Mouse (Mus musculus) spleen, postnatal 4 days (tissue): Measurements from ENCODE around the gene Prpf19.

Source experiments
- DNase-seq, 2 experiments: peaks; one replicate each; pipeline ENCODE4 v3.0.0; 2022; ENCODE audit warnings: low spot score in 2 of 2

Prpf19 gene

DNA sequence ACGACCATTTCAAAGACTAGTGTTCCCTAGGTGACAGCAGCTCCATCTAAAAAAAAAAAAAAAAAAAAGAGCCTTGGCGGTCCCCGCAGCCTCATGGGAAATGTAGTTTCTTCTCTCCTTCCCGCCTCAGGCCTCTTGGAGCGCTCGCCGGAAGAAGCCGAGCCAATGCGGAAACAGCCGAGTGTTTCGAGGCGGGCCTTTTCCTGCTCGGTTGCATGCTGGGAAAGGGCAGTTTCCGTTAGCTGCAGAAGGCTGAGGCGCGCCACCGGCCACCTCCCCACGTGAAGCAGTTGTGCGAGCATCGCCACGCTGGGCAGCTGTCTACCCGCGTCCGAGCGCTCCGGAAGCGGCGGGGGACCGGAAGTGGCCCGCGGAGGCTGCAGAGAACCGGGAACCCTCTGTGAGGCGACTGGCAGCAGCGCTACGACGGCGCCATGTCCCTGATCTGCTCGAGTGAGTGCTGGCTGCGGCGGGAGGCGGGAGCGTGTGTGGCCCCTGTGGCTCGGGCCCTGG lies at the start of gene Prpf19:
Prpf19 (plus strand) TSS at position 216 of the 513 bp plus-strand sequence.
- DNase-seq: peak; percentile 93 to 96

DNA sequence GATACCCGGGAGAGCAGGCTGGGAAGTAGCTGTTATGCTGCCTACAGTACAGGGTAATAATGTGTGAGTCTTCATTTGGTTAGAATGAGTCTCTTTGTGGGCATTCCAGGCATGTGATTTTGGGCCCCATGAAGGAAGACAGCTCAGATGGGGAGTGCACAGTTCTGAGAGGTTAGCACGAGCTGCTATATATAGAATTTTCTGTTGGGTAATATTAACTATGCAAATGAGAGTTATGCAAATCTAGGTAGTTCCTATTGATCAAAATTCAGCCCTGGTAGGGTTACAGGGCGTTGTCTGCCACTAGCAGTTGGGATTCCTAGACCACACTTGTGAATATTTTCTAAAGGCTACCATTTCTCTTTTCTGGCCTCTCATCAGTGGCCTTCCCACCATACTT lies 49.6 kb upstream of the Prpf19 start:
- DNase-seq: no peak

DNA sequence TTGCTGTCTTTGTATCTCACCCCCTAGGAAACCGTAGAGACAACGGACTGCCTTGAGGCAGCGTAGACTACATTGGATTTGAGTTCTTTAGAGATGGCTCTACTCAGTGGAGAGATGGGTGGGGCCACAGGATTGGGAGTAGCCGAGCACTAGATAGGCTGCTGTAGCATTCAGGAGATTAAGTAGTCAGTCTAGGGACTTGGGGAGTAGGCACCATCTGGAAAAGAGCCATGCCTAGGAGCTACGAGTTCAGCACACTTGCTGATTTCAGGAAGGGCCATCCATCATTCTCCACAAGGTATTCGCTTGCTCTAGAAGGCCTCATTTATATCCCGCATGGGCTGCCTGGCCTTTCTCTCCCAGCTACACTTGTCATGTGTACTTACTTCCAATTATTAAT lies 48.9 kb upstream of the Prpf19 start:
- no peak for DNase-seq

DNA sequence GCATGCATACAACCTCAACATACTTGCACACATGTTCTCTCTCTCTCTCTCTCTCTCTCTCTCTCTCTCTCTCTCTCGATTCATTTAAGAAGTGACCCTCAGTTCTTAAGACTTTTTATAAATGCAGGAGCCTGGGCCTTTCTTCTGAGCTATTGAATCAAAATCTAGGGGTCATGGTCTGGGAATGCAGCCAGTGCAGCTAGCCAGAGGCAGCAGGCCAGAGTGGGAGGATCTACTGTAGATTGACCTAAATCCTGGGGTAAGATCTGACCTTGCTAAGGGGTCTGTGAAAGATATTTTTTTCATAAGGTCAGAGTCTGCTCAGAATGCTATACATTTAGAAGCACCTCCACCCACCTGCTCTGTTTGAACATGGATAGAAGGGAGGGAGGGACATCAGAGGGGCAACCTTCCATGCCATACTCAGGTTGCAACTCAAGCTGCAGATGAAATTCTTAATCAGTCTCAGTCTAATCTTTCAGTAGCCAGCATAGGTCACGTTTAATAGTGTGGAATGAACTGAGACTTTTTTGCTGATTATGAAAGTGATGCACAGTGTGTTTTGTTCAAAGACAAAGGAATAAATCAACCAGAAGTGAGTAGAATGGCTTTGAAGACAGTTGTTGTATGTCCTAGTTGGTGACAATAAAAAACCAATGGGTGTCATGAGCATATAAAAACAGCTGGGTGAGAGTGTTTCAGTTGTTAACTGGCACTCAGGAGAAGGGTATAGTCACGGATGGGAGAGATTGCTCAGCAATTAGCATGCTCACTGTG lies 47.5 kb upstream of the Prpf19 start:
- no peak for DNase-seq

DNA sequence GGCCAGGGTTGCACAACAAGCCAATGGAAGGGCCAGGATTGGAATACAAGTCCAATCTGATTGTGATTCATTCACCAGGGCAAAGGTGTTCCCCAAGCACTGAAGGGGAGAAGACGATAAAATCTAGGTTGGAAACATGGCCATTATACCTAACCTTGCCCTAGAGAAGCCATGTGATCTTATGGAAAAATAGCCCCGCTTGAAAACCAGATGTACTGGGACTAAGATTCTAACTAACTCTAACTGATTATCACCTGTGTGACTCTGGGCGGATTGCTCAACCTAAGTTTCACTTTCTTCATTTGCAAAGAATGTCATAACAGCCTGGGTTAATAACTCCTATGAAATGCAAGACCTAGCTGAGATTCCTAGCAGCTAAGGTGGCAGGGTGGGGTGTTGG lies 39.6 kb upstream of the Prpf19 start:
- no peak for DNase-seq

DNA sequence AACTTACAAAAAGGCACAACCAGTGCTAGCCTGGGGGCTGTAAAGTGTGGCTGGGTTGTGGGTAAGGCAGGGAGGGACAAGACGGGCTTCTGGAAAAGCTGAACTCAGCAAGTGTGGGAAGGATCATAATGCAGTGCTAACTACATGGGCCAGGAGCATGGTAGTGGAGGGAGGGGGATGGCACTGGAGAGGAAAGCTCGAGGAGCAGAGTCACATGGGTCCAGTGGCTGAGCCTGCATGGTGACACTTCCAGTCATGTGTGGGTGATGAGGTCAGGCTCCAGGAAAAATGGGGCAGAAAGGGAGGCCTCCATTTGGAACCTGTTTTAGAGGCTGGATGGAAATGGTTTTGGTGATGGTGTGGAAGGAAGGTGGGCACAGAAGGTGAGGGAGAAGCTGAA lies 38.5 kb upstream of the Prpf19 start:
- DNase-seq: no peak

DNA sequence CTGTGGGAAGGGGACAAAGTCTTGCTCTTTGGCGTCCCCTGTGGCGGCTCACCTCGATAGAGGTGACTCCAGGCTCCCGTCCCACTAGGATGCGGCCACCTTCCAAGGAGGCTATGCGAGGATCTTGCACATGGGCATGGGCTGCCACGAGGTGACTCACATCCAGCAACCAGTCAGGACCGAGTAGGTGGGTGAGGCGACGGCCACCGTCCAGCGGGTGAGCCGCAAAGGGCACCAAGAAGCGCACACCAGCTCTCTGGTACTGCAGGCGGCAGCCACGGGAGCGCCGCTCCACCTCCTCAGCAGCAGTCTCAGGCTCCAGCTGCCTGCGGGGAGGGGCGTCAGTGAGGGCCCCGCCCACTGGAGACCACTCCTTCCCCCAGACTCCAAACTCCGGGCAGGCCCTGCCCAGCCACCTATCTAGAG lies 34.9 kb upstream of the Prpf19 start:
- no peak for DNase-seq

DNA sequence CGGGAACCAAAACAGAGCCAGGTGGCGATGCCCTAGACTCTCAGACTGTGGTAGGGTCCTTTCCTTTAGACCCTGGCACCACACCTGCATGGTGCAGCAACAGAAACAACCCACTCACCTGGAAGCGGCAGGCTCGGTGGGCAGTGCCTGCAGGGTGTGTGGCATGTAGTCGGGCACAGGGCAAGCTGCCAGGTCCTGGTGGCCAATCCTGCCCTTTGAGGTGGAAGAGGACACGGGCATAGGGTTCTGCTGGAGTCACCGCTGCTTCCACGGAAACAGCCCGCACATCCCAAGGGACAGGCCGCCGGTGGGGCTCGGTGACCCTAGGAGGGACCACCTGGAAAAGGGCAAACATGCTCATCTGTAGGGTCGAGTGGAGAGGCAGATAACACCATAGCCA lies 28.7 kb upstream of the Prpf19 start:
- DNase-seq: no peak

DNA sequence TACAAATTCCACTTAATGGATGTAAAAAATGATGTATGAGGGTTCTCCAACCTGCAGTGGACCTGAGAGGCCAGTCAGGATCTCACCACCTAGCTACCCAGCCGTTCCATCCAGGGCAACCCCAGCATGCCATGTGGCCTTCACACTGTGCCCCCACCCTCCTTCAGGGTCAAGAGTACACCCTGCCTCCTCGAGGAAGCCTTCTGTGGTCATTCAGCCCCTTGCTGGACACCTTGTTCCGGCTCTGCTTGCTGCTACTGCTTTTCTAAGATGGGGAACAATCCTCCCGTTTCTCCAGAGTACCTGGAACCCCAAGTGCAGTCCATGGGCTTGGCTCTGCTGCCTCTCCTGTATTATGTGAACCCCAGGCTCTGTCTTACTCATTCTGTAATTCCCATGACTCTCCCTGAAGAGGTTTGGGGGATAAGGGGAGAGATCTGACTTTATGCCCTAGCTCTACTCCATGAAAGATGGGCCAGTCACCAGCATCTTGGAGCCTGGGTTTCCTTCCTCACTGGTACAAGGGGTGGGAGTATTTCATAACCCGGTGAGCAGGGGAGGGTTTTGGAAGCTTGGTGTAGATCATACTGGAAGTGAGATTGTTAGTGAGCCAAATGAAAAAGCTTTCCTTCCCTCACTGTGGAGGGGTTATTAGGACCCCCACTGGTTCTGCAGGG lies 26.9 kb upstream of the Prpf19 start:
- DNase-seq: peak in 1 of 2 experiments; percentile 53

DNA sequence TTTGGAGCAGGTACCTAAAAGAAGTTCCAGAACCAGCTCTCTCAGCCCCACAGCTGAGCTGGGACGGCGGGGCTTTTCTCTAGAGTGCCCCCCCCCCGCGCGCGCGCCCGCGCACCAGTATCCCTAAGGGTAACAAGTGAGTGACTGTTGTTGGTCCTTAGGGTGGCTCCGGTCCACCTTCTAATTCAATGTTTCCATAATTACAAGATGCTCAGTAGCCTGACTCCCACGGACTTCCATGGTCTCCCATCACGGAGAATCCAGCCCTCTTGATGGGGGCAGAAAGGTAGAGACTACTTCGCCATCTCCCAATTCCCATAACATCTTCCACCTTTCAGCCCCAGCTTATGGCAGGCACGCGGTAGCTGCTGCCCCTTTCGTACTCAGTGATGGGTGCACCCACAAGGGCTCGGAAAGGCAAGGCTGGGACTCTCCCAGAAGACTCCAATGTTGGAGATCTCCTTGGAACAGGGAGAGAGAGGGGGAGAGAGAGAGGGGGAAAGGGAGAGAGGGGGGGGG lies 26.3 kb upstream of the Prpf19 start:
- no peak for DNase-seq

DNA sequence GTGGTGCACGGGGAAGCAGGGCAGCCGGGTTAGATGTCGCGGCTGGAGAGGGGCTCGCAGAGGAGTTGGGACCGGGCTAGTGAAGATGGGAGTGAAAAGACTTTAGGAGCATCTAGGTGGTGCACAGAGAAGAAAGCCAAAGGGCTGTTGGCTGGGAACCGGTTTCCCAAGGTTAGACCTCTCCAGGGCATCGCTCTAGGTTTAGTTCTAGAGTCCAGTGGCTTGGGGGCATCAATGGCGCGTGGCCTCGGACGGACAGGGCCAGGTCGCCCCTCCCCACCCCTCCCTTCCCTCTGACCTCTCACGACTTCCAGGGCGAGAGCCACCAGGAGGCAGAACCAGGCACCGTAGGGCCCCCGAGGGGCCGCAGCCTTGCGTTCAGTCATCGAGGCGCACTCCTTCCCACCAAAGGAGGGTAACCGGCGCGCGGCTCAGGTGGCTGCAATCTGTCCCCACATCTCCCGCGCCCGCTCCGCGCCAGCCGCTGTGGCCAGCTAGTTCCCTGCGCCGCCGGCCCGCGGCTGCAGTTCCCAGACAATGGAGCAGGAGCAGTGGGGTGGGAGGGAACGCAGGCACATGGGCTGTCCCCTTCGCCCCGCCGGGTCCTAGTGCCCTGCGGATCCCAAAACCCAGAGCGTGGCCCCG lies 25.7 kb upstream of the Prpf19 start:
- DNase-seq: no peak

DNA sequence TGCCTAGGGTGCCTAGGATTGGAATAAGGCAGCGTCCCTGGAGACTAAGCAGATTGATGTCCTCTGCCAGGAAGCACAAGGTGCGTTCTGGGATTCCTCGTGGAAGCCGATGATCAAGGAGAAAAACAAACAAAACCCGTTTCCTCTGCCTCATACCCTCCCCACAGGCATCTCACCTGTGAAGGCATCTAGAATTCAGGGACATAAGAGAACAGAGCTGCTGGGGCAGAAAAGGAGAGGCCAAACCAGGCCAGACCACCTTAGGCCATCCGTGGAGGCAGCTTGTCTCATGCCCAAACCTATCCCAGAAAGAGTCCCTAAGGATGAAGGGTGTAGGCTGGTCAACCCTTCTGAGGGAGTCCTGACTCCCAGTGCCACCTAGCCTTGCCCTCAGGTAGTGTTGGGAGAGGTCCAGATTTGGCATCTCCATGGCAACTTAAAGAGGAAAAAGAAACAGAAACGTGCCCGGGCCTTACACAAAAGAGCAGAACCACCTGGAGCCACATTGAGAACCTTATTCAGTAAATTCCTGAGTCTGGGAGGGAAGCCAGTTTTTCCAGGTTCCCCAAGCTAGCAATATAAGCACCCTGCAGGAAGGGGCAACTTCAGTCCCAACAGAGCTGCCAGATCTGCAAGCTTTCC lies 25.0 kb upstream of the Prpf19 start, which contains the start of gene Tmem132a:
Tmem132a (minus strand) TSS at position 55 of the 642 bp plus-strand sequence.
- no peak for DNase-seq

DNA sequence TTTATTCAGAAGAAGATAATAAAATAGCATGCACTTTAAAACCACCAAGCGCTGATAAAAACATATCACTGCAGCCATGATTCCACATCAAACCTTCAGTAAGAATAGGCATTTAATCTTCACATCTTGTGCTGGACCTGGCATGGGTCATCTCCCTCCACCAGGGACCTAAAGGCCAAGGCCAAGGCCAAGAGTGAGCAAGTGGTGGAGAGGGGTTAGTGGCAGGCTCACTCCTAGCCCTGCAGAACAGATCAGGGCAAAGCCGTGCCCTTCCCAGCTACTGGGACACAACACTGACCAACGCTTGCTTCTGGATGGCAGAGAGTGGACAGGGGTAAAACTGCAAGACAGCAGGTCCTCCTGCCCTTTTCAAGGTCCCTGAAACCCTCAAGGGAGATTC lies 24.4 kb upstream of the Prpf19 start:
- DNase-seq: no peak

DNA sequence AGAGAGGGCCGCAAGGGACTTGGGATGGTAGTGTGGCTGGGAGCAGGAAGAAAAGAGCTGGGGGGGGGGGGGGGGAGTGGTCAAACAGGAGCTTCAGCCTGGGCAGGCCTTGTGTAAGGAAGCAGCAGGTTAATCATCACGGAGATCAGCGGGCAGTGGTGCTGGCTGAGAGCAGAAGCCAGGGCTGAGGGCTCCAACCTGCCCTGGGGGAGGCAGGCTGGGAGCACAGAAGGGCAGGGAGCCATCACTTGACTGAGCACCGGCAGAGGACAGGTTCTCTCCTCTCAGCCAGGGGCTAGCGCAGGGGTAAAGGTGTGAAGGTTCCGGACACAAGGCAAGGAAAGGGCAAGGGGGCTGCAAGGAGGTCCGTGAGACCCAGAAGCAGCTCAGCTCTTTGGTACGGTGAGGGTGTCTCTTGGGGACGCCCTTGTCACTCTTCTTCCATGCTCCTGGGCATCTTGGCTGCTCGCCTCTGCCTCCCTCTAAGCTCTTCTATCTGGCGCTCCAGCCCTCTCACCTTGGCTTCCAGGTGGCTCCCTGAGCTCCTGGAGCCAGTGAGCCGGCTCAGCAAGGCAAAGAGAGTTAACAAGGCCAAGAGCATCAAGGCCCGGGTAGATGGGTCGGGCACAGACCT lies 23.6 kb upstream of the Prpf19 start:
- no peak for DNase-seq

DNA sequence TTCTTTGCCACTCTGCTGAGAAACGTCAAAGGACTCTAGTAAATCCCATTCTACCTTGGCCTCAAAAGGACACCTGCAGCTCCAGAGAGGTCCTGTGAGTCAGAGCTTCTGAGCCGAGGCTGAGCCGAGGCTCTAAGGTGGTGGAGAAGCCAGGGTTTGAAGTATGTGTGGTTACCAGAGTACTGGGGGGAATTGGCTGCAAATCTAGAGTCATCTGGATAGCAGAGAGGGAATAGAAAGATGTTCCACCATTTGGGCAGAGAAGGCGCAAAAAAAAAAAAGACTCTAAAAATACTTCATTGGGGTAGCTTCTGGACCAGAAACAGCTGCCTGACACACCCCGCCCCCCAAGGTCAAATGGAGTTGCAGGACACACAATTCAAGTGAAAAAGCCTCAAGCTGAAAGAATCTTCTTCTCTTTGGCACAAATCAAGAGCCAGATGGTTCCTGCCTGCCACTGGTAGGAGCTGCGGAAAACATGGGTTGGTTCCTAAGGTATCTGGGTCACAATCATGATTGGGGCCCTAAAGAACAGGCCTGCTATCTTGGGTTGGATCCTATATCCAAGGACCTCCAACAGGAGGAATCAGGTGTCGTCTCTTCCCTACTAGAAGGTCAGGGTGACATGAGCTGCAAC lies 16.7 kb upstream of the Prpf19 start:
- peak in 1 of 2 experiments; percentile 52 for DNase-seq

DNA sequence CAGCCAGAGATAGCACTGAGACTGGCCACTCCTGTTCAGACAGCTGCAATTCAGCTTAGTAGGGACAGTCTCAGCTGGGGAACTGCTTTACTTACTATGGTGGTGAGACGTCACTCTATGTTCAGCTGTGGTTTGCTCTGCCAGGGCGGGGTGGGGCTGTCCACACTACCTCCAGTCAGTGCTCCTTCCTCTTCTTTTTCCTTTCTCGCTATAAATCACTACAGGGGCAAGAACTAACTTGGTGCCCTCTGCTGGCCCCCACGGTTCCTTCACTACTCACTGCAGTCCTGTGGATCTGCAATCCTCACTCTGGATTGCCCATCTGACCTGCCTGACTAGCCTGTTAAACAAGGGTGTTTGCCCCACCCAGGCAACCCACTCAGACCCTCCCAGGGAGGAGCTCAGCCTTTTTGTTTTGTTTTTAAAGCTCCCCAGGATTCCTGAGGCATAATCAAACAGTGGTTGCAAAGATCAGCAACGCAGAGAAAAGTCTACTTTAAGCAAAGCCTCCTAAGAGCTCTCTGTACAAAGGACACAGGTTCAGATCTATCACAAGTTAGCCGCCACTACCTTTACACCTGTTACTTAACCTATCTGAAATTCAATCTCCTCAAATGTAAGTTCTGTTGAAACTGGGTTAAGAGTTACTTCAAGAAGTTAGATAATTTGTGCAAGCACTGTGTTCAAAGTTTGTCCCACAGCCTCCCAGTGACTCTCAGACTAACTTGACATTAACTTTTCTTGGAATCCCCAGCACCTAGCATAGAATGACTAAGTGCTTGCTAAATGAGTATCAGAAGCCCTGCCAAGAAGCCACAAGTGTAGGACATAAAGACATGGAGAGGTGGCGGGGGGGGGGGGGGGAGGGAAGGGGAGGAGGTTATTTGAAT lies 14.7 kb upstream of the Prpf19 start:
- DNase-seq: peak; percentile 65 to 76

DNA sequence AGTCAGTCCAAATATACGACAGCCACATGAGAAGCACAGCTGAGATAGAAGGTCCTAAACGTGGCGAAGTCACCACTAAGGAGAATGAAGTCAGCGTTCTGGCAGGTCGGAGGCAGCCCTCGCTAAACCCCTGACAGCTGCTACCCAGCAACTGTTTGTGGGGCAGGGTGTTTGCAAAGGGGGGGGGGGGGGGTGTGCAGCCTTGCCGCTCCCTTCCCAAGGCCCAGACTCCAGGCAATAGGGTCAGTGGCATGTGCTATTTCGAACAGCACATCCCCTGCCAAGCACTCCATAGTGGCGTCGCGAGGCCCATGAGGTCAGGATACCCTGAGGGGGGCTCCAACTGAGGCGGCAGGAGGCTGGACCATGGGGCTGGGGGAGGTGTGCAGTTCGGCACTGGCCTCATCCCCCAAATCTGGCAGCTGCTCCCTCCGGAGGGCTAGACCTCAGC lies 14.0 kb upstream of the Prpf19 start:
- no peak for DNase-seq

DNA sequence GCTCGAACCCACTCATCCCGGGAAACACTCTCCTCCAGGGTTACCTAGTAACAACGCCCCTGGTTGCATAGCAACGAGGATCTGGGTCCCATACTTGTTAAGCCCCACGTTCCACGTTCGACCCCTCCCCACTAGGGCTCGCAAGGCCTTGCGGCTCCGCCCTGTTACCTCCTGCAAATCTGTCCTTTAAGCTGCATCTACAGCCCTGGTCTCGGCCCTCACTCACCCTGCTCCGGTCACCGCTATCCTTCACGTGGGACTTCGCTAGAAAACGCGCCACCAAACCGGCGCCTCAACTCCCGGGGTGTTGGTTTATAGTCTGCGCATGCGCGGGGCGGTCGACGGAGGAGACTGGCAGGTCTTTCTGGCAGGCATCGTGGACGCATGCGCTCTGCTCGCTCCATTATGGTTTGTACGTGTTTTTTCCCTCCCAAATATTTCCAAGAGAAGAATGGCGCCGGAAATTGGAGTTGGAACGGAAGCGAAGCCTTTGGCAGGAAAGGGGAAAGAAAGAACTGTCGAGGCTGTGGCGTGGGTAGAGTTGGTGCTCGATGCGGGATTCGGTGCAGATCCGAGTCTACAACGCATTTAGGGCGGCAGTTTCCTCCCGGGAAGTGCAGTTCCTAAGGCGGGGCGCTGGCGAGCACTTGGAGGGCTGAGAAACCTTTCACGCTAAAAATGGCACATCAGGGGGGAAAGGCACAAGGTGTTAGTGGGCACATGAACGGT lies 13.4 kb upstream of the Prpf19 start, which contains the start of gene Tmem109:
Tmem109 (minus strand) TSS at position 576 of the 729 bp plus-strand sequence.
- DNase-seq: peak; percentile 88 to 95

DNA sequence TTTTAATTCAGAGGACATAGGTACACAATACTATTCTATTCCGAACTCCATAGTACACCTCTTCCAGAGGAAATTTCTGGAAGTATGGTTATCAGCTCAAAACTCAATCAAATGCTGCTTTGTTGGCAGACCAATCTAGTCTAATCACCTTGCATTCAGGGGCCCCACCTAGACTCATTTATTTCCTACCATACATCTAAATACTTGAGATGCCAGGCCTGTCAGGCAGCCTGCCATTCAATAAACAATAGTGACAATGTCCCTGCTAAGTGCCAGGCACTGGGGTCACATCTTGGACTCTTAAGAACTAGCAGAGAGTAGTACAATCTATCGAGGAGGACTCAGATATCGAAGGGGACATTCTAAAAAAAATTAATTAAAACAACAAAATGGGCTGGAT lies 2.8 kb upstream of the Prpf19 start:
- DNase-seq: no peak
